Mouse (Mus musculus) MEL (cell line): ENCODE data around the gene H2-M5.

Source experiments
- CHD1 ChIP-seq: IDR thresholded peaks from 2 replicates; pipeline ENCODE4 v1.6.1; 2012; ENCODE audit warnings: low read depth, mild to moderate bottlenecking, inconsistent platforms, low read length, improper control_type of control experiment
- CHD2 ChIP-seq: IDR thresholded peaks from 2 replicates; pipeline ENCODE4 v1.6.1; 2011; ENCODE audit warnings: low read length, improper control_type of control experiment
- CTCF ChIP-seq, 3 experiments: IDR thresholded peaks in 2 of 3; conservative IDR thresholded peaks in 1 of 3; 2 replicates each; pipeline ENCODE4 v1.5.1; 2011 to 2012; ENCODE audit warnings: low read length in 3 of 3, low read depth in 2 of 3, mild to moderate bottlenecking in 2 of 3, improper control_type of control experiment in 1 of 3, inconsistent platforms in 1 of 3, mixed read lengths in 1 of 3, moderate library complexity in 1 of 3; ENCODE audit not compliant: control insufficient read depth in 1 of 3, insufficient read depth in 1 of 3, poor library complexity in 1 of 3, severe bottlenecking in 1 of 3
- MAX ChIP-seq: IDR thresholded peaks from 2 replicates; pipeline ENCODE4 v1.6.1; 2011; ENCODE audit warnings: low read length, improper control_type of control experiment
- MAZ ChIP-seq: IDR thresholded peaks from 2 replicates; pipeline ENCODE4 v1.6.1; 2012; ENCODE audit warnings: low read depth, mild to moderate bottlenecking, inconsistent platforms, low read length, improper control_type of control experiment
- MXI1 ChIP-seq: IDR thresholded peaks from 2 replicates; pipeline ENCODE4 v1.6.1; 2011; ENCODE audit warnings: mild to moderate bottlenecking, low read depth, low read length, improper control_type of control experiment
- POLR2A ChIP-seq, 2 experiments: IDR thresholded peaks; 2 replicates each; pipeline ENCODE4 v1.6.1; 2011 to 2012; ENCODE audit warnings: low read length in 2 of 2, mild to moderate bottlenecking in 2 of 2, control low read depth in 1 of 2, improper control_type of control experiment in 1 of 2, low read depth in 1 of 2, moderate library complexity in 1 of 2; ENCODE audit not compliant: control insufficient read depth in 1 of 2, insufficient read depth in 1 of 2, poor library complexity in 1 of 2
- TCF12 ChIP-seq: IDR thresholded peaks from 2 replicates; pipeline ENCODE4 v1.6.1; 2014; ENCODE audit warnings: low read depth, mild to moderate bottlenecking, inconsistent platforms, low read length, improper control_type of control experiment, moderate library complexity
- UBTF ChIP-seq: IDR thresholded peaks from 2 replicates; pipeline ENCODE4 v1.6.1; 2012; ENCODE audit warnings: low read depth, mild to moderate bottlenecking, inconsistent platforms, low read length, improper control_type of control experiment, moderate library complexity, borderline replicate concordance; ENCODE audit not compliant: insufficient read depth
- USF1 ChIP-seq: IDR thresholded peaks from 2 replicates; pipeline ENCODE4 v1.6.1; 2014; ENCODE audit warnings: low read depth, mild to moderate bottlenecking, inconsistent platforms, low read length, improper control_type of control experiment, moderate library complexity
- ZC3H11A ChIP-seq: IDR thresholded peaks from 2 replicates; pipeline ENCODE4 v1.6.1; 2012; ENCODE audit warnings: low read depth, mild to moderate bottlenecking, inconsistent platforms, low read length, improper control_type of control experiment
- ZKSCAN1 ChIP-seq: IDR thresholded peaks from 2 replicates; pipeline ENCODE4 v1.6.1; 2012; ENCODE audit warnings: low read depth, mild to moderate bottlenecking, inconsistent platforms, low read length, improper control_type of control experiment, moderate library complexity
- ZNF384 ChIP-seq: IDR thresholded peaks from 2 replicates; pipeline ENCODE4 v1.6.1; 2012; ENCODE audit warnings: low read depth, mild to moderate bottlenecking, inconsistent platforms, low read length, improper control_type of control experiment

- TF ChIP-seq USF1, result no peak
- no peak for TF ChIP-seq TCF12
- TF ChIP-seq ZNF384, result no peak
- TF ChIP-seq ZC3H11A, result no peak
- TF ChIP-seq CTCF (IDR thresholded peaks at IDR 0.05 in 2 of 3, conservative IDR thresholded peaks at IDR 0.05 in 1 of 3; ENCODE audit: control insufficient read depth in 1 of 3, insufficient read depth in 1 of 3, low read depth in 2 of 3, low read length in 3 of 3, poor library complexity in 1 of 3, severe bottlenecking in 1 of 3), result no peak
- TF ChIP-seq MXI1, result no peak
- no peak for TF ChIP-seq CHD2
- no peak for TF ChIP-seq MAX
- no peak for TF ChIP-seq MAZ
- no peak for TF ChIP-seq CHD1
- TF ChIP-seq UBTF, result no peak
- TF ChIP-seq ZKSCAN1, result no peak
- TF ChIP-seq POLR2A (IDR thresholded peaks at IDR 0.05; ENCODE audit: control insufficient read depth in 1 of 2, insufficient read depth in 1 of 2, low read depth in 1 of 2, low read length in 2 of 2, poor library complexity in 1 of 2), result no peak
These were observed at the start of gene H2-M5 for GRCm38 (mm10) chr17:36989437-36989836.
